Mouse (Mus musculus): Measurements from ENCODE around the gene Ermard. TPM values are rescaled to one million over a fixed set of nuclear protein-coding genes. Genes with fewer than 3 reads are reported as not detected.
A peak's percentile ranks its signal among the peaks of the same experiment; 100 is the strongest.

Gene Ermard
- total RNA-seq, 2 experiments from 2014 or later: 19.0 to 25.1 TPM

DNA sequence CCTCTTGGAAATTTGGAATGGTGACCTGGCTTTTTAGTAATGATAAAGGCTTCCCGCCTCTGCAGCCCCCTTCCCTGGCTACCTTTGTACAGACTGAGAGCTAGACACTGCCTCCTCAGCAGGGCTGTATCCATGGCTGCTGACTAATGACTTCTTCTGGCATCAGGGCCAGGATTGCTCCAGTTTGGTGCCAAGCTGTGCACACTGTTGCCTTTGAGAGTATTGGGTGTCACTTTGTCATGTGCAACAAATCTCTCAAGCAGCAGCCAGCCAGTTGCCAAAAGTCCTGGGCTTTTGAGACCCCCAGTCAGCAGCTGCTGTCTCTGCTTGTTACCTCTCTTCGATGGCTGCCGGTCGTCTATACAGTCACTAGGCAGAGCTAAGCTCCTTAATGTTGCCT, 60.3 kb downstream of the Ermard start:
- intact Hi-C loops (cut with DNase I; ENCODE audit: low total_unique reads): no loop called here
- DNase-seq: peak; percentile 42

DNA sequence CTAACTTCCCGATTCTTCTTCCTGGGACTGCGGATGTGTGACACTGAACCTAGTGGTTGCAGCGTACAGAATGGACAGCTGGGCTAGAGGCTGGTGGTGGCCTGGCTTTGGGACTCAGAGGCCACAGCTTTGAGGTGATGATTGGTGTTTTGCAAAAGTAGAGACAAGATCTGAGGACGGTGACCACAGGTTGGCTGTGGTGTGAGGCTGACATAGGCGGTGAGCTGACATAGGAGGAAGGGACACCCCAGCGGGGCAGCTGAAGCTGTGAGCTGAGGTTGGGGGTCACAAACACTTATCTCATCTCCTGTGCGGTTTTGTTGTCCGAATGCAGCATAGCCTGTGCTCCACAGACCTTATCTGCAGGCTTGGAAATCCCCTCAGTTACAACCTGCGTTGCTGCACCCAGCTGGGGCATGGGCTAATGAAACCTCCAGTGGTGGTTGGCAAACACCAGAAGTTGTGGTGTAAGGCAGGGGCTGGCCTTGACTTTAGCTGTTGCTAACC, 66.2 kb downstream of the Ermard start:
- no peak for DNase-seq
- intact Hi-C loops (cut with DNase I; ENCODE audit: low total_unique reads): no loop called here

DNA sequence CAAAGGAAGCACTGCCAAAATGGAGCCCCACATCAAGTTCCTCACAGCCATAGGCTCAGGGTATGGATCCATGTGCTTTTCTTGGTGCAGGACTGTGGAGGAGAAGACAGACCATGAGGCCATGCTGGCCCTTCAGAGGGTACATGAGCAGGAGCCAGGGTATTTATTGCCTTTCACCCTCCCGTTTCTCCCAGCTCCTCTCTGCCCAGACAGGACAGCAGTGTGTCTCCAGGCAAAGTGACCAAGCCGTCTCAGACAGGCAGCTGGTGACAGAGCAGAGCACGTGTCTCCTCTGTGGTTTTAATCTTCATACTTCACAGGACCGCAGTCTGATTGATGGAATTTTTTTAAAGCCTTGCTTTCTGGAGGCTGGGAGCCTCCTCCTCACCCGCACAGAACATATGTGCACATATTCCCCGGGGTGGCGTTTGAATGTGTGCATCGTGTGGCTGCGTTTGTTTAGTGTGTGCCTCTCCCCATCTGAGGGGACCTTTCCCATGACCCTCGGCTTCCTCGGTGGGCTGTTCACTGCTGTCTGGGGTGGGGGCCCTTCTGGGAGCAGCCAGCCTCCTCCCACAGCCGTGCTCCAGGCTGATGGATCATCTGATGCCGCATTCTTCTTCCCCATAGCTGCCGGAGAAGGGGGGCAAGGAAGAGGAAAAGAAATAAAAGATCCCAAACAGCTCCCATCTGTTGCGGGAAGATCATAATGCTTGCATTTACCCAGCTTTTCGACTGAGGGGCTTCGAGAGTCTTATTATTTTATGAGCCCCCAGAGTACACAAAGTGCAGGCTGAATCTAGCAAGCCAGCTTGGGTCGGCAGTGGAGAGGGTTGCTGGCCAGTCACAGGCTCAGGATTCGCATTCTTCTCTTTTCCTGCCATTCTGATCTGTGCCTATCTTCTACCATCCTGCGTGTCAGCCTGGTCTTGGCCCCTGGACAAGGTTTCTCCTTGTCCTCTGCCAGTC, 67.7 kb downstream of the Ermard start:
- no peak for DNase-seq
- intact Hi-C loops (cut with DNase I; ENCODE audit: low total_unique reads): no loop called here

DNA sequence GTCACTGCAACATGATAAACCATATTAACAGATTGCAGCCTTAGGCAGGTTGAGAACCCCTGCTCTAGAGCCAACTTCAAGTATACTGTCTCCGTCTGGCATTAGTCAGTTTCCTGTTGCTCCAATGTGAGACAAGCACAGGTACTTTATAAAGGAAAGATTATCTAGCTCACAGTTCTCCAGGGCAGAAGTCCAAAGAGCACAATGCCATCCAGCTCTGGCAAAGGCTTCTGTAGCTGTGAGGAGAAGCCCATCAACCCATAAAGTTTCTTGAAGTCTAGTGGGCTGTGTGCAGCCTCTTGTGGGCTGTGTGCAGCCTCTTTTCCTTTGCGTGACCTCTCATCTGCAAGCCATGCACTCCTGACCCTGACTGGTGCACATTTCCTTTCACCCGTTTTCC, 74.5 kb downstream of the Ermard start:
- DNase-seq: no peak
- intact Hi-C loops (cut with DNase I; ENCODE audit: low total_unique reads): no loop called here

DNA sequence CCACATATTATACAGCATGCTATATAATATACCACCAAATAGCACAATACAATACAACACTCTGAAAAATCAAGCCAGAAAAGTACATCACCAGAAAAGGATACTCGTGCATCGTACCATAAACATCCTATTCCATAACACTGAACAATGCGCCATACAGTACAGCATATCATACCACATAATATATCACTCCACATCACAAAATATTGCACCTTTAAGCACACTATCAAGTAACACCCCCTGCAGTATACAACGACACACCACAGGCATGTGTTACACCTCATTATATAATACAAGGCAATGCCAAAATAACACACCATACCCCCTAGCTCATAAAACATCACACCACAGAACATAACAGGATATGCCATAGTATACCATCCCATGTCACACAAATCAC, 79.1 kb downstream of the Ermard start:
- no peak for DNase-seq
- intact Hi-C loops (cut with DNase I; ENCODE audit: low total_unique reads): no loop called here

DNA sequence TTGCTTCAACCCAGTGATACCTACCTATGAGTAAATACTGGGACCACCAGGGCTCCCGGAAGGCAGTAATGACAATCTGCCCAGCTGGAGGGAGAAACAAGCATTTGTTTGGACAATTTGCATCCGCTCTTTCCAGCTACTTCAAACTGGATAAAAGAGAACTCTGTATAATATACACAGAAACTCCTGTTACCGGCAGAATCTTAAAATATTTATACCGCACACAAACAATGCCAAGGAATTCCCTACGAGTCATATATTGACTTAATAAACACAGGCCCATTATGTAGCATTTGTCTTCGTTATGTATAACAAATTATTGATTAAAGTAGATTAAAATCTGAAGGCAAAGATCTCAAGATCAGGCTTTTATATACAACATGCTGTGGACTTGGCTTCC, 79.6 kb downstream of the Ermard start:
- intact Hi-C loops (cut with DNase I; ENCODE audit: low total_unique reads): no loop called here
- DNase-seq: no peak

DNA sequence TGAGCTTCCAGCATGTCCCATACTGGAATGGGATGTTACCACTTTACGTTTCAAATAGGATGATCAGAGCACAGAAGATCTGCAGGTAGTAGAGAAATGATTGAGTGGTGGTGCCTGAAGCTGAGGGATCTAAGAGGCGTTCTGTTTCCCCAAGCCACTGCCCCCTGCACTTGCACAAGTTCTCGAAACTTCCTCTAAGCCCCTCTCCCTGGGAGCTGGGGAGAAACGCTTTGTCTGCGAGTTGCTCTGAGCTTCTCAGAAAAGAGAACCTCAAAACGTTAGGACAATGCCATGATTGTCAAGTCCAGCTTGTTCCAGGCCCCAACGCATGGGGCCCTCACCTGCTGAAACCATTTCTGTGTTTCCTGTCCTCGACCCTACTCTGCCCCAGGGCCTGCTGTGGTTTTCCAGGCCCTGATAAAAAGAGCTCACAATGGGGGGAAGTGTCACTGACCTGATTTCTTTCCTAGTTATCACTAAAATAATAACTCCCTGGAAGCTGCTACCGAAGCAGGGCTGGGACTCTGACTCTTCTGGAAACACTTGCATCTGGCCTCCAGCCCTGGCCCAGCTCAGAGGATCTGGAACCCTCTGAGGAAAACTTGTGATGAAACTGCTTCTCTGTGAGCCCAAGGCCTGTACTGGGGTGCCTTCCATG, 88.8 kb downstream of the Ermard start:
- DNase-seq: peak; percentile 57
- intact Hi-C loops (cut with DNase I; ENCODE audit: low total_unique reads): no loop called here

DNA sequence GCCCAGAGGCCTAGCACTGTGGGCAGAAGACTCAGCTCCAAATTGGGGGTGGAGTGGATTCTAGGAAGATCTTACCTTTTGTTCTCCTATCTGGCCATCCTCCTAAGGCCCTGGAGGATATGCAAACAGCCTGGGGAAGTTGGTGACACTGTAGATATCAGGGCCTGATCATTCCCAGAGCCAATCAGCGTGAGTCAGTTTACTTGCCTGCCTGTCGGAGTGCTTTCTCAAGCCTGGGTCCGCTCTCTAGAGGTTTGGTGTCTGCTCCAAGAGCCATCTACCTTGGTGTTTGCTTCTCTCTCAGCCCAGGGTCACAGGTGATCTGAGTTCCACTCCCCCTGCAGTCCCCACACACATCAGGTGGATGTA, 89.3 kb downstream of the Ermard start:
- intact Hi-C loops (cut with DNase I; ENCODE audit: low total_unique reads): no loop called here
- no peak for DNase-seq

DNA sequence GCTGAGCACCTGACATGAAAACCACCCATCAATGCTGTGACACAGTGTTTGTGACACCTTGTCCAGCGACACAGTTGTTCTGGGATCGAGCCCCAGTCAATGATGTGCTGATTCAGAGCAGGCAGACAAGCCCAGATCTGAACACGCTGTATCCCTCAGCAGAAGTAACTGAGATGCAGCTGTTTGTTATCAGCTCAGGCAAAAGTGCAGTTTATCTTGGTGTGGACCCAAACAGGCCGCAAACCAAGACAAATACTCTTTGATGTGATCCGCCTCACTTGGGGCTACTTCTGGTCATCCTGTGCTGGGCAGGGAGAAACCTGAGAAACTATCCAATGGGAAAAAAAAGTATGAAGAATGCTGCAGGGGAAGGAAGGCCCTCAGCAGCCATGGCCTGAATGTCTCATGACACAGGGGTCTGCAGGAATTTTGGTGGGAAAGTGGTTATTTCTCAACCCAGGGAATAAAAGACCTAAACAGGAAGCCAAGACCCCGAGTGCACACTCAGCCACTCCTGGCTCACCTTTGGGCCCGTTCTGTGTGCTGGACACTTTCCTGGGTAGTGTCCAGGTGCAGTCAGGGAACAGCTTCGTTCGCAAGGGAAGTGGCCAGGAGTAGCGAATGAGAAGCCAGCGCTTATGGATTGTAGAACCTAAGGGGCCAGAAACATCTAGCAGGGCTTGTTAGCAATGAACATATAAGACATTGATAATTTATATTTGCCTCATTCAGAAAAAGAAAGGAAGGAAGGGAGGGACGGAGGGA, 94.1 kb downstream of the Ermard start:
- no peak for DNase-seq
- intact Hi-C loops (cut with DNase I; ENCODE audit: low total_unique reads): no loop called here

DNA sequence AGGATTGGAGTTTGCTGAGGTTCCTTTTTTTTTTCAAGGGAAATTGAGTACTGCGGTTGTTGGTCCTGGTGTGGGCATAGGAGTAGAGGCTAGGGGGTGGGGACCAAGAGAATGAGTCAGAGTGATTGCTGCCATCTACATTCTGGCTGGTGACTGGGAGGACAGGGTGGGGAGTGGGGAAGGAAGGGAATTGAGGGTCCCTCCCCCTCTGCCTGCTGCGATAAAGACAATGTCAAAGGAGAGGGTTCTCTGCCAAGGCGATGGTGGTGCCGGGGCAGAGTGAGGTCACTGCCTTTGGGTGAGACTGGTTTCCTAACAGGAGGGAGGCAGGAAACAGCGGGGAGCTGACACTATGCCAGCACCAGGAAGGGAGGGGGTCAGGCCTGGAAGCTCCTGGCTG, 96.4 kb downstream of the Ermard start:
- intact Hi-C loops (cut with DNase I; ENCODE audit: low total_unique reads): no loop called here
- peak; percentile 13 for DNase-seq

Other genes starting within 250 kb of the Ermard start
- 1 to 10 TPM; 1.6 to 3.1 TPM for gene Wdr27, start 98.0 kb upstream of the Ermard start, total RNA-seq (2021)
- 10 to 100 TPM; 13.2 to 15.8 TPM for gene 1600012H06Rik, start 98.0 kb upstream of the Ermard start, total RNA-seq (2021)
- 10 to 100 TPM; 45.8 to 54.1 TPM for gene Phf10, start 79.9 kb upstream of the Ermard start, total RNA-seq (2021)
- 1 to 10 TPM; 1.6 to 2.3 TPM for gene 9030025P20Rik, start 62.7 kb upstream of the Ermard start, total RNA-seq (2021)
- gene Gm3417, start 62.4 kb upstream of the Ermard start, total RNA-seq (2021): not detected
- gene Gm3435, start 31.0 kb upstream of the Ermard start, total RNA-seq (2021): 1 to 10 TPM in 1 of 2 experiments, under 1 TPM in 1; 0.58 to 2.0 TPM
- gene Tcte3, start 280 bp downstream of the Ermard start, total RNA-seq (2021): under 1 TPM in 1 of 2 experiments, not detected in 1; 0.51 TPM
- gene Gm3448, start 329 bp downstream of the Ermard start, total RNA-seq (2021): under 1 TPM; 0.93 to 0.96 TPM